Mouse (Mus musculus): ENCODE data around the gene Fbh1. TPM values are rescaled to one million over a fixed set of nuclear protein-coding genes. Genes with fewer than 3 reads are reported as not detected.

Gene Fbh1
- total RNA-seq, 1 experiment from 2014 or later = 61.3 TPM

Other genes starting within 250 kb of the Fbh1 start
- 12.1 and 30.2 TPM in 2 replicates for gene Pfkfb3, start 223.5 kb downstream of the Fbh1 start, total RNA-seq (2017)
- 153 and 213 TPM in 2 replicates for gene Rbm17, start 173.4 kb downstream of the Fbh1 start, total RNA-seq (2017)
- not detected in 2 replicates for gene Gm17490, start 151.3 kb downstream of the Fbh1 start, total RNA-seq (2017)
- not detected in 2 replicates for gene Il2ra, start 134.8 kb downstream of the Fbh1 start, total RNA-seq (2017)
- 7.6 and 20.8 TPM in 2 replicates for gene Il15ra, start 72.3 kb downstream of the Fbh1 start, total RNA-seq (2017)
- gene Ankrd16, start 294 bp upstream of the Fbh1 start, total RNA-seq (2017) = 25.7 and 27.5 TPM in 2 replicates